Mouse (Mus musculus) kidney, postnatal 14 days (tissue): ENCODE results near the gene Cdk2ap1.
"Not testable (repeated sequence)": the region's sequence is repeated elsewhere in the genome, so short reads cannot be mapped to it uniquely, and the experiment has no call there.

Experiments used
- DNase-seq: peaks from one replicate; pipeline ENCODE4 v3.0.0; 2022; ENCODE audit warnings: mixed read lengths

Cdk2ap1 gene

DNA sequence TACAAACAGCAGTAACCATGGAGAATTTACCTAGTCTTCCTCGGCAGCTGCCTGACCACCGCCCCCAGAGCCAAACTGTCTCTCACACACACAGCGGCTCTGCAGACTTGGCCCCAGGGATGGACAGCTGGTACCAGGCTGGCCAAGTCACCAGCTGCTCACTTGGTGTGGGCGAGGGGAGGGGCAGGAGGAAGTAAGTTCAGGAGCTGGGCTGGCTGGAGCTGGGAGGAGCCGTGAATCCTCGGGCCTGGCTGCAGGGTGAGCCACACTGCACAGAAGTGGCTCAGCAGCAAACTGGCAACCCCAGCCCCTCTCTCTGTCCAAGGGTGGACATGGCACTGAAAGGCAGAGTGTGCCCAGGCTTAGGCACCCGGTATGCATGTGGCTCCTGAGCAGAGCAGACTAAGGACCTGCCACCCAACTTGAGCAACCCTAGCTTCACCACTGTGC, 11.7 kb downstream of the Cdk2ap1 start:
- DNase-seq: peak; percentile 69

DNA sequence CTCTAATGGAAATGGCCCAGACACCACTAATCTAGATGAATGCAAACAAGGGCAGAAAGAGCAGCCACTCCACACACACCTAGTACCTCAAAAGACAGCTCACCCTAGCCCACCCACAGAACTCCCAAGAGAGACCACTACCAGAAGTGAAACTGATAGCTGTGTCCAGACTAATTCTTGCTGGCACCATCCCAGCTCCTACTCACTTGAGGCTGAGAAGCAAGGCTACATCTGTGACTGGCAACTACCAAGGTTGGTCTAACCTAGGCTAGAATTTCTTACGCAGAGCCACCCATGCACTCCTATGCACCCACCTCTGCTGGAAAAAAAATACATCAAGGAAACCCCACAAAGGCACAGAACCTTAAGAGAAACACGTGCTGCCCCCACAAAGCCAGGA, 12.5 kb downstream of the Cdk2ap1 start:
- no peak for DNase-seq

DNA sequence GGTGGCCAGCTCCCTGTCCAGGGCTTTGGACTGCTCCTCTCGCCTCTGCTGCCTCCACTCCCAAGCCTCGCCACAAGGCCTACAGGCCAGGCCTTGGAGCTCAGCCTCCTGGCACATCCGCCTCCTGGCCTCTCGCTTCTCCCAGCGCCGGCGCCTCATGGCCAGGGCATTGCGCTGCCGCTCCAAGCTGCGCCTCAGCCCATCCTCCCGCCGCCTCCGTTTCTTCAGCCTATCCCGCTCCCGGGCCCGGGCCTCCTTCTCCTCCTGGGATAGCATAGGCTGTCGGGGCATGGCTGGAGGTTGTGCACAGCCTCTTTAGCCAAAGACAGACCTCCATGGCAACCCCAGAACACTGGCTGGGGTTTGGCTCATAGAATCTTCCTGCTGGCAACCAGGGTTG, 13.7 kb downstream of the Cdk2ap1 start:
- DNase-seq: no peak

DNA sequence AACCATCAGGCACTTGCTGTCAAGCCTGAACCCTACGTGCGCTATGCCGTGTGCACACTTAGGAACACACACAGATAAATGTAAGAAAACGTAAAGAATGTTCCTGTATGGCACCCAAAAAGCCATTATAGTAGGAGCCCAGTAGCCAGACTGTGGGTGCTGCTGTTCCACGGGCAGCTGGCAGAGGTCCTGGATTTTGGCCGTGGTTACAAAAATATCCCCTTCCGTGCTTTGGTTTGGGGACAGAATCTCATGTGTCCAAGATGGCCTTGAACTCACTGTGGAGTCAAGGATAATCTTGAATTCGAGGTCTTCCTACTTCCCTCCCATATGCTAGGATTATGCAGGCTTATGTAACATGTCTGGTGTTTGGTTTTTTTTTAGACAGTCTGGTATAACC, 20.0 kb downstream of the Cdk2ap1 start:
- DNase-seq: no peak

DNA sequence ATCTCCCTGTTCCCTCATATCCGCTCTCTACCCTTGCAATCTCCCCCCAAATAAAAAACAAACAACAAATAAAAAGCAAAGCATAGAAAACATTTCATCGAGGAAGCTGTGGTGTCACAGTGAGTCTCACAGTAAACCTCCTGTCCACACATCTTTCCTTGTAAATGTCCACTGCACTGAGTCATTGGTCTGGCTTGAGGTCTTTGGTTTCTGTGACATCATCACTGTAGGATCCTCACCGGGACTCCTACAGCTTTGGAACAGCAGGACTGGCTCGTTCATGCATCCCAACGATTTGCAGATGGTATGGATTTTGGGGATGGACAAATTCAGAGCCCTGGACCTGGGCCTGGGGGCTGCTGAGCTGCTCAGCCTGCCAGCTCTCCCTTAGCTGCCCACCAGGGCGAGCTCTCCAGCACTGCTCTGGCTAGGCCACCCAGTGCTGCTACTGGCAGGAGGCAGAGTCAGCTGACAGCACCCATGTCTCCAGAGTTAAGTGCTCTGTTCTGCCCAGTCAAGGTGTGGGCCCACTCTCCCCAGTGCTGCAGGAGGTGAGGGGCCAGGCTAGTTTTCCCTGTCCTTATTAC, 21.0 kb downstream of the Cdk2ap1 start:
- DNase-seq: peak; percentile 49

DNA sequence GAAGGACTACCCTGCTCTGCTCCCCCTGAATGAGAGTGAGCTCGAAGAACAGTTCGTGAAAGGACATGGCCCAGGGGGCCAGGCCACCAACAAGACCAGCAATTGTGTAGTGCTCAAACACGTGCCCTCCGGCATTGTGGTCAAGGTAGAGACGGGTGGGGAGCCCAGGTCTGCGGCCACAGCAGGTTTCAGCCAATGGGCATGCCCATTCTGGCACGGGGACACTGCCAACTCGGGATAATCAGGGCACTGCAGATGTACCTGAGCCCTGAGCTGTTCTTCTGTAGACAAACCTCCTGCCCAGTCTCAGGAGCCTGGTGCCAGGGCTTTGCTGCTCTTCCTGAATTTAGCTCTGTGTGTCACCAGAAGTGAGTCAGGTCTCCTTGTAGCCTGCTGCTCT, 24.1 kb downstream of the Cdk2ap1 start:
- DNase-seq: no peak

DNA sequence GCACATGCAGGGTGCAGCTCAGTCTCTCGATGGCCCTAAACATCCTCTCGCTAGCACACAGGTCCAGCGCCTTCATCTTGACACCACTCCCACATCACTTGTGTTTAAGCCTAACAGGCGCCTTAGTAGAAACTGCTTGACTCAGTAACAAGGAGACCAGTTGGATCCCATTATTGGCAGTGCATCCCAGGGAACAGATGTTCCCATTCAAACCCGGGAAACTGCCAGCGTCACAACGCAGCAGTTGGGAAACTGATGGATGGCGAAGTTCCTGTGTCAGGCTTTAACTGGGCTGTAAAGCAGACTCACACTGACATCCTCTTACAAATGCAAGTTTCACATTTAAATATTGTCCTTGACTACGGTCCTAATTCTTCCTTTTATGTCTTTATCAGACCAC, 25.0 kb downstream of the Cdk2ap1 start:
- peak; percentile 77 for DNase-seq

DNA sequence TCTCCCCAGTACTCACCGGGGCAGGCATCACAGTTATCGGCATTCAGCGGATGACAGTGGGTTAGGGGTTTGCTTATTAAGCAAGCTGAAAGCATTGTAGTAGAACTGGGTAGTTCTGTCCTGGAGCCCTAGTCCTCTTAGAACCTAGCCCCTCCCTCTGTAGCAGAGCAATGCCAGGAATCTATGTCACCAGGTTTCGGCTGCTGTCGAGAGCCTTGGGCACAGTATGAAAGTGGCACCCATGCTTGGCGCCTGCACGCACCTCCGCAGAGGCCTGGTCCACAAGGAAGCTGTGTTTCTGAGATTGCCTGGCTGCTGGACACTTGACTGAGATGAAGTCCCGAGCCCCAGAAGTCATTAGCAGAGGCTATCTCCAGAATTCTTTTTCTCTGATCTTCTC, 25.8 kb downstream of the Cdk2ap1 start:
- DNase-seq: no peak

DNA sequence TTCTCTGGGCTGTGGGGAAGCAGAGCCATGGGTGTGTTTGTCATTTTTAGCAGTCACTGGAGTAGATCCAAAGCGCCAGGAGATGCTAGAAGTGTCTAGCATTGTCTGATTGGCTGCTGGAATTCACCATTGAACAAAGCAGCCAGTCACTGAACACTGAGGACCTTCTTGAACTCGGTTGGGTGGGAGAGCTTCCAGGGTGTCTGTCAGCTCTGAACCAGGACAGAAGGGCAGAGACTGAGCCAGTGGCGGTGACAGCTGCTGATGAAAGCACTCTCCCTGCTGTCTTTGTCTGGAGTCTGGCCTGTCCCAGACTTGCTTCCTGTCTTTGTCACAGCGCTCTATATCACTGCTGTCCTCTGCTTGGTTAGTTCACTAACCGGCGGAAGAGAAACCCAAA, 28.5 kb downstream of the Cdk2ap1 start:
- peak; percentile 83 for DNase-seq

DNA sequence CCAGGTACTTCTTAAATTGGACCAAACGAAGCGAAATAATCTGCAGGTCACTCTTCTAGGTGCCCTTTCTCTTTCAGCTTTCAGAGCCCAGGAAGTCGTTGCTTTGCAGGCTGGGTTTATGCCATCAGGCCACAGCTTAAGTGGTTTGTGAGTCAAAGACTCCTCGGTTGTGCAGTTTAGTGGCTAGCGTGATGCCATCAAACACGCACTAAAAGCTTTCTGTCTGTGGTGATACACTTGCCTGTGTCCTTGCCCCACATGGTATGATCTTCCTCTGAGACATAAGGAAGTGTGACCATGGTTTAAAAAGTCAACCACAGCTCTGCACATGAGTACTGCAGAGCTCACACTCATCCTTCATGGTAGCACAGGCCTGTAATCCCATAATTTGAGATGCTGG, 32.8 kb downstream of the Cdk2ap1 start:
- DNase-seq: no peak

DNA sequence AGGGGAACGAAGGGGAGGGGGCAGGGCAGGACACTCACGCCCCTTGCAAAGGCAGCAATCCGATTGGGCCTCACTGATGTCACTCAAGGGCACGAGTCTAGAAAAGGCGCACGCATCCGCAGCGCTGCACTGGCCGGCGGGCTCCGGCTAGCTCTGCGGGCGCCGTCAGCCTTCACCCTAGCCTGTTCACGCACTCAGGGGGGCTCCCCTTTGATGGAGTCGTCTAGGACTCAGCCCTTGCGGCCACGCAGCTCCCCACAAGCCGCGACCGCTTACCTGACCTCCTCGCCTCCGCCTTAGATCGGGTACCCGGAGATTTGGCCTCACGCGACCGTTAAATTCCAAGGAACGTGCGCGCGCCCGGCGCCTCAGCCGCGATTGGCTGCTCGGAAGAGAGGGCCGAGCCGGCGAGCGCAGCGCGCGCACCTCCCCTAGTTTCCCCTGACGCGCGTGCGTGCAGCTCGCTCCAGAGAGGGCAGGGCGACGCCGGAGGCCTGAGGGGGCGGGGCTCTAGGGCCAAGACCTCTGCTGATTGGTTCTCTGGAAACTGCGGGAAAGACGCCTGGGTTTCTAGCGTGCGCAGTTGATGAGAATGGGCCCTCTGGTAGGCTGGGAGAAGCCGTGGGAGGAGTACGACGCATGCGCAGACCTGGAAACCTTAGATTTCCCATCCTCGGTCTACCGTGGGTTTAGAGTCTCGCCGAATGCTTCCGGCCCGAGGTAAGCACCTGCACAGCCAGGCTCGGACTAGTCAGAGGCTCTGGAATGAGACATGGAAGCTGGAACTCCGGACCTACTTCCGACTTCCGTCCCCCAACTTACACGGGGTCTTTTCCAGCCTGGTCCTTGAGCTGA, 35.1 kb downstream of the Cdk2ap1 start, which contains the start of the genes Mphosph9 and 2810006K23Rik:
TSS of gene Mphosph9 (minus strand) at position 463 of the 855 bp plus-strand sequence.
TSS of gene 2810006K23Rik (plus strand) at position 580 of the 855 bp plus-strand sequence.
- peak; percentile 100 for DNase-seq

DNA sequence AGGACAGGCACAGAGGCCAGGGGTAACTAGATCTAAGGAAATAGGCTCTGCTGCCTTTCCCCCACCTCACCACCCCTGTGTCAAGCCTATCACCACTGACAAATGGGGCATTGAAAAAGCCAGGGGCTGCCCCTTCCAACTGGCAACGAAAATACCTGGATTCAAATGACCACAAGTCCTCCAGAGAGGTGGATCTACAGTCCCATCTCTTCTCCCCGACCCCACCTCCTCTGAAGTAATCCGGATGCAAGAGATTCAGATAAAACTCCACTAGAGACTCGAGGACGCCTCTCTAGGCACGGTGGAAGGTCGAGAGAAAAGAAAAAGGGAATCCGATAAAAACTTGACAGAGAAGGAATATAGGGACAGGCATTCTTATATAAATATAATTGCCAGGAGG, 36.1 kb downstream of the Cdk2ap1 start:
- no peak for DNase-seq

DNA sequence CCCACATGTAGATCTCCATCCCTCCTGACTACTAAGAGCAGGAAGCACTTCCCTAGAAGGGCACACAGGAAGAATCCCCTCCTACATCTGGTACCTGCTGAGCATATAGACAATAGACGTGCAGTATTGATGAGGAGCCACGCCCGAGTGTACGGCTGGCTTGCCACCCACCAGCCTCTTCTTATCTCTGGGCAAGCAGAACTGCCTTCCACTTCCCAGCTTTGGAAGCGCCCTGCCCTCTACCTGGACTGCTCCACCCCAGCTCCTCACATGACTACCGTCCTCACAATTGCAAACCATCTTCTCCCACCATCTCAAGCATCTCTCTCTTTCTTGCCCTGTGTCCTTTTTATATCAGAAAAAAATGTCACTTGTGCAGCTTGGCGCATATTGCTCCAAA, 45.2 kb downstream of the Cdk2ap1 start:
- no peak for DNase-seq

DNA sequence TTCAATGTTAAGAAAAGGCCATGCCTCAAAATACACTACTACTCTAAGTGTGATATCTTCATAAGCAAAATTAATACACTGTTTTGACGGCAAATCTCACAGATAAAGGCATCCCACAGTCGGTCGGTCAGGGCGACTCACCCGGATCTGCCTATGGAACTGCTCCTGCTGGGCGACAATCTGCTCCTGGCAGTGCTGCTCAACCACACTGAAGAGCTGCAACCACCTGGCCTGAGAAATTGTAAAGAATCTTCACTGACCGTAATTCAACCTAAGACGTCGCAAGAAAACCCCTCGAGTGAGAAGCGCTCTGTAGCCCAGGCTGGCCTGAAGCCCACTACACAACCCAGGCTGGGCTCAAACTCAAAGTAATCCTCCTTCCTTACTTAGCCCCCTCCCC, 46.9 kb downstream of the Cdk2ap1 start:
- DNase-seq: no peak

DNA sequence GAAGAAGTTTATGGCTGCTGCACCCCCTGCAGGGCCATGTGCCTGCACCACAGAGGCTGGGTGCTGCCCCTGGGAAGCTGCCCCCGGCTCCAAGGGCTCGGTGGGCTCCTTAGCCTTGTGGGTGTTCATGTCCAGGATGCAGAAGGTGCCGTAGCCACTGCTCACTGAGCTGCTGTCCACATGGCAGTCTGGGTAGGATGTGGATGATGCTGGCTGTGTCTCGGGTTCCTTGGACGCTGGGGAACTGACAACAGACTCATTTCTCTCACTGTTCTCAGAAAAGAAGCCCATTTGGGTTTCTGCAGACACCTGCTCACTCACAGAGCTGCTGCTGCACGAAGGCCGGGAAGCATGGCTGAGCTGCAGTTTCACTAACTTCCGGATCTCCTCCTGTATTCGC, 47.4 kb downstream of the Cdk2ap1 start:
- DNase-seq: no peak

DNA sequence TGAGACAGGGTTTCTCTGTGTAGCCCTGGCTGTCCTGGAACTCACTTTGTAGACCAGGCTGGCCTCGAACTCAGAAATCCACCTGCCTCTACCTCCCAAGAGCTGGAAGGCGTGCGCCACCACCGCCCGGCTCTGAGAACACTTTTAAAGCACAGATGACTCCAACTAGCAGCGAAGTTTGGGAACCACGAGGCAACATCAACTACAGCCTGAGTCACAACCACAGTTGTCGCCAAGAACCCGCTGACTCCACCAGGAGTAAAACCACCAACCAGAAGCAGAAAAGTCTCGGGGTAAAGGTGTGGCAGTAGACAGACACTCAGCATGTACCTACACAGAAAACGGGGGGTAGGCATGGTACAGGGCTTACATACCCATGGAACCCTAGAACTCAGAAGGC, 52.8 kb downstream of the Cdk2ap1 start:
- DNase-seq: no peak

DNA sequence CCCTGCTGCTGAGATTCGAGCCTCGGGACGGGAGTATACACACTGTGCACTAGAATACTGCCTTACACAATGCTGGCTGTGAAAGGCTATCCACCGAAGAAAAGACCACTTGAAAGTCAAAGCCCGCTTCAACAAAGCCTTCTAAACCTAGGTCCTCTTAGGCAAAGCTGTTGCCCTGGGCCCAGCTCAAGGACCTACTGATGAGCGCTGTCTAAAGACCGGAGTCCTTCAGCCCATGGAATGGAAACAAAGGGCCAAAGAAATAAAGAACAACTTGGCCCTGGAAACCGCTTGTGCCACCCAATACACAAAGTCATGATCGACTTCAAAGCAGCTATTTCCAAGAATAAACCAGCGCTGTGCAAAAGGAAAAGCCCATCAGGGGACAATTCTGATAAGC, 53.7 kb downstream of the Cdk2ap1 start:
- no peak for DNase-seq

DNA sequence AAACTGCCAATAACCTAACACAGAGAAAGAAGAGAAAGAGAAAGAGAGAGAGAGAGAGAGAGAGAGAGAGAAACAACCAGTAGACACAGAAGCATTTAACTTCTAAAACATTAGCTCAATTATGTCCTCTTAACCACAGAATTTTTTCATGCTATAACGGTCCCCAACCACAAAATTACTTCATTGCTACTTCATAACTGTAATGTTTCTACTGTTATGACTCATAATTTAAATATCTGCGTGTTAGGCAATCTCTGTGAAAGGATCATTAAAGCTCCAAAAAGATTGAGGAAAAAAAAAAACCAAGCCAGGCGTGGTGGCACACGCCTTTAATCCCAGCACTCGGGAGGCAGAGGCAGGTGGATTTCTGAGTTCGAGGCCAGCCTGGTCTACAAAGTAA, 60.0 kb downstream of the Cdk2ap1 start:
- not testable (repeated sequence) for DNase-seq

DNA sequence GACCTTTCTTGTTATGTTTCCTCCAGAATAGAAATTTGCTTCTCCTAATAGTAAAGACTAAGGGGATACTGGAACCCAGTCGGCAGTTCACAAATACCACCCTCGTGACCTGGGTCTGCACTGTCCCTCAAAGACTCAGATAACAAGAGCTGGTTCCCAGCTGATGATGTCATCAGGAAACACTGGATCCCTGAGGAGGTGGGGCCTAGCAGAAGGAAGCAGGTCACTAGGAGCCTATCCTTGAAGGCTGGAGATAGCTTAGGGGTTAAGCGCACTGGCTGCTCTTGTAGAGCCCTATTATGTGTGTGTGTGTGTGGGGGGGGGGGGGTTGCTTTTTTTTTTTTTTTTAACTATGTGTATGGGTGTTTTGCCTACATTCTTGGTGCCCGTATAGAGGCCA, 62.8 kb downstream of the Cdk2ap1 start:
- DNase-seq: no peak

DNA sequence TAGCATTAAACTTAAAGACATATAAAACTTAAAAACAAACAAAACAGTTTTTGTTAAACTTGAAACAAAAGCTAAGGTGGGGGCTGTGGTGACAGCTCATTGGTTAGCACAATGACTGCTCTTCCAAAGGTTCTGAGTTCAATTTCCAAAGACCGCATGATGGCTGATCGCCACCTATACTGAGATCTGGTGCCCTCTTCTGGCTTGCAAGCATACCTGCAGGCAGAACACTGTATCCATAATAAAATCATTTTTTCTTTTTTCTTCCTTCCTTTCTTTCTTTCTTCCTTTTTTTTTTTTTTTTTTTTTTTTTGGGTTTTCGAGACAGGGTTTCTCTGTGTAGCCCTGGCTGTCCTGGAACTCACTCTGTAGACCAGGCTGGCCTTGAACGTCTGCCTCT, 63.6 kb downstream of the Cdk2ap1 start:
- not testable (repeated sequence) for DNase-seq

DNA sequence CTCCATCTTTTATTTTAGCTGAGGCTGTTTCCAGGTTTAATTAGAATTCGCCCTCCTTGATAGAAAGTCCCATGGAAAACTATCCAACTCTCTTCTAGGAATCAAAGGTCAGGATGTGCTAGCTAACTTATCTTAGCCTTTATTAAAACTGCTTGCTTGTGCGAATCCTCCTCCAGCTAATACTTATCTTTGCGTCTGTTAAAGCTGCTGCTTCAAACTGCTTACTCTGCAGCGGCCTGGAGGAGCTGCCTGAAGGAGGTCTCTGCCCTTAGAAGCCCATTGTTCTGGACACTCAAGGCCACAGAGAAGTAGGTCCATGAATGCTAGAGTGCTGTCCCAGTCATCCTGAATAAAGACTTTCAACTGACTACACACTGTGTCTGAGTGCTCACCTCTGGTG, 66.4 kb downstream of the Cdk2ap1 start:
- DNase-seq: no peak
